Mouse (Mus musculus) induced T-regulatory cell, adult 2 months (primary cell): Measurements from ENCODE around the gene Itprid1.

Experiments
- DNase-seq: peaks from one replicate; pipeline ENCODE4 v3.0.0-alpha.2; 2012; ENCODE audit warnings: low read depth

Gene Itprid1

DNA sequence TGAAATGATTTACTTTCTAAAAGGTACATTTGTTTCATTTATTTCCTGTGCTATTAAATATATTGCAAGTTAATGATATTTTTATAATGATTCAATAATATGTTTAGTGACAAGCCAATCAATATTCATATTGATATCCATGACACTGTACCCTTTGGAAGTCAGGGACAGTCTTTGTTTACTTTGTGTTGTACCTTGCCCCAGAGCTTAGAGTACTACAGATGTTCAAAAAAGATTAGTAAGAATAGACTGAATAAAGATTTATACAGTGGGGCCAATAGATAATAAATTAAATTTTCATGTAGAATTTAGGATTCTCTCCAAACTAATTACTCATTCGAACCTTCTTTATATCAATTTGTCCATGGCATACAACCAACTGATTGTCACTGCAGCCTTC is 50.9 kb downstream of the Itprid1 start:
- DNase-seq: no peak

DNA sequence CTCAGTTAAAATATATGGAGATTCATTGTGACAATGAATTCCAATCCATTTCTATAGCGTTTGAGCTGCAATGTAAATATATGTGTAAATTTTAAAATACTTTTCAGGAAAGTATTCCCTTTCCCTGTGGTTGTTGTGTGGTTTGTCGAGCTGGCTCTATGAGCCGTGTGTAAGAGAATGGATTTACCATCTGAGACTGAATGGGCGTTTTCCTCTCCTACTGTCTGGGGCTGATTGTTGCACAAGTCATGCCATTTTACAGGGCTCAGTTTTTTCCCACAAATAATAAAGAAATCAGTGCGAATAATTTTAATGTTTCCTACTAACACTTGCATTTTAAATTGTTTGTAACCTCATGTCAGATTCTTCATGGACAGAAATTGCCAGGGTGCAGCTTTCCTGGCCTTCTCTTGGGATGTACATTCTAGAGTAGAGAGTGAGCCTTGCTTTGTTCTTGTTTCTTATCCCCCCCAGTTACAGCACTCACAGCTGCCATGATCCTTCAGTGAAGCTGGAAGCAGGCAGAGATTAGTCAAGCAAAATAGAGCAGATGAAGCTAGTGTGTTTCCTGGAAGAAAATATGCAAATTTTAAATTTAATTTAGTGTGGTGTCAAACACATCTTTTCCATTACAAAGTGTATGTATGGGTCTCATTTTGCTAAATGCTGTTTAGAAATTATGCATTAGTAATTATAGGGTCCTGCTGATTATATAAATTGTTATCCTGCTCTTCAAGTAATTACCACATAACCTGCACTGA is 65.1 kb downstream of the Itprid1 start:
- no peak for DNase-seq

DNA sequence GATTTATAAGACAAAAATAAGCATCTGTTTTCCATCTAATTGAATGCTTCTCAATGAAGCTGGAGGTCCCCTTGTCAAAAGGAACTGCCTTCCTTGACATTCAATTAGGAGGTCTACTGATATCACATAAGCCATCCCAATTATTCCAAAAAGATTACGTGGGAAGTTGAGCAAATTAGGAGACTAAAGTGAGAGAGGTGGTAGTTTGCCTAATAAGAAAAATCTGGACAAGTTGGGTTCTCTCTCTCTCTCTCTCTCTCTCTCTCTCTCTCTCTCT is 65.6 kb downstream of the Itprid1 start:
- no peak for DNase-seq

DNA sequence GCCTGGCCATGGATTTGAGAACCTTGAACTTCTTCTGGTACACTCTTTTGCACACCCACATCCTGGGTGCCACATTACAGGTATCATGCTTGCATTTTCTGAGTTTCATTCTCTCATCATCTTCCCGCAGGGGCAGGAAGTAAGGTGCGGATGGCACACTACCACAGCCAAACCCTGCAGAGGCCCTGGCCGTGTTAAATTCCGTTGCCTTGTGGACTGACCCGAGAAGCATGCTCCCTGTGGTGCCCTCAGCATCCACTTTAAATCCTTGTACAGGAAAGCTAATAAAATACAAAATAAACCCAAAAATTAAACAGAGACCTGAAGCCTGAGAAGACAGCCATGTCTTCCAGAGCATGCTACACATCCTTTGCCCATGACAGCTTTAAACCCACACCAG is 82.5 kb downstream of the Itprid1 start:
- DNase-seq: no peak

DNA sequence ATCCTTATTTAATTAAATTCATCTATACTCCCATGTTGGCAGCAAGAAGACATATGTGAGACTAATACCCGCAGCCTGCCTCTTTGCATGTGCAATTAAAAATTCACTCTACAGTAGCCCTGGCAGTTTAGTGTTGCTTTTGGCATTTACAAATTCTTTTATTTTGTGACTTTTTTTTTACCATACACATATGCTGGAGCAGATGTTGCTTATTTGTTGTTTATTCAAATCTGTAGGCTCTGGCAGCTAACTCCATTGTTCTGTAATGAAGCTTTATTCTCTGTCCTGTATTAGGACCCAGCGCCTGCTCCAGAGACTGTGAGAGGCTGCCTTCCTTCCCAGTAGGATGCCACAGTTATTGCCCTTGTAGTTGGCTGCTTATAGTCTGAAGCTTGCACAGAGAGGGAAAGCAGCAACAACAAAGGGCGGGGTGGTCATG is 83.6 kb downstream of the Itprid1 start:
- no peak for DNase-seq

DNA sequence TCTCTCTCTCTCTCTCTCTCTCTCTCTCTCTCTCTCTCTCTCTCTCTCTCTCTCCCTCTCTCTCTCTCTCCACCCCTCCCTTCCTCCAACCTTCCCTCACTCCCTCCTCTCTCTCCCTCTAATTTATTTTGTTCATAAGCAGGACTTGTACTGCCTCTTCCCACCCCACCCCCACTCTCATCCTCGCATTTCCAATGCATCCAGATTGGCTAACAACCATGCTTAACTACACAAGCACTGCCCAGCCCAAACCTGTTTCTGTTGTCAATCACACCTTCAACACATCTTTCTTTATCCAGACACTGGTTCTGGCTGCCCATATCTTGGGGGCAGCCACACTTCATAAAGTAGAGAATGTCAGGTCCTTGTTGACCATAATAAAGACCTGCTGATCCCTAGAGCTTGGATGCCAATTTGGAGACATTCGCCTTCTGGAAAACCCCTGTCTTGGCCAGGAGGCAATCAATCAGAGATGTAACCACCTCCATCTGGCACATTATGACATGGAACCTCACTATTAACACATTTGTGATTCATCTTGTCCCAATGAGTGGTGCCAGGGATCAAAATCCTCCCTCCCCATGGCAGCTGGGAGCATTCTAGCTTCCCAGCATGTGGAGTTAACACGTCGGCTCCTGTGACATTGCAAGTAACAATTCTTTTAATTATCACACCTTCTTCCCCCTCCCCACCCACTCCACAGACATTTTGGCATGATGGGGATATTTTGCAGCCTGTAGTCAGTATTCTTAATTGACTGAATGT is 84.4 kb downstream of the Itprid1 start:
- DNase-seq: no peak

DNA sequence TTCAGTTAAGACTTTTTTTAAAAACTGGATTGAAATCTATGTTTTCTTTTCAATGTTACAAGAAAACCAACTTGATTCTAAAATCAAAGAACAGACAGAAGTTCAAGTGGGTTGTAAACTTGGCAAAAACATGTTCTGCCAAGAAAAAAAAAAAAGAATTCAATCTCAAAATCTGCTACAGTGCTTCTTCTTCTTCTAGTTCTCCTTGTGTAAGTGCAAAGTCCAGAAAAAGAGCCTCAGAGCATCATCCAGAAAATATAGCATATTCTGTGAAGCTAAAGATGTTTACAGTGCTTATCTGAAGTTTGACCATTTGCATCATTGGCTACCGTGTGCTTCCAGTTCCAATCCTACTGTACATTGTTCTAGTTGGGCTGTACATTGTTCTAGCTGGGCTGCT is 108.0 kb downstream of the Itprid1 start:
- no peak for DNase-seq

DNA sequence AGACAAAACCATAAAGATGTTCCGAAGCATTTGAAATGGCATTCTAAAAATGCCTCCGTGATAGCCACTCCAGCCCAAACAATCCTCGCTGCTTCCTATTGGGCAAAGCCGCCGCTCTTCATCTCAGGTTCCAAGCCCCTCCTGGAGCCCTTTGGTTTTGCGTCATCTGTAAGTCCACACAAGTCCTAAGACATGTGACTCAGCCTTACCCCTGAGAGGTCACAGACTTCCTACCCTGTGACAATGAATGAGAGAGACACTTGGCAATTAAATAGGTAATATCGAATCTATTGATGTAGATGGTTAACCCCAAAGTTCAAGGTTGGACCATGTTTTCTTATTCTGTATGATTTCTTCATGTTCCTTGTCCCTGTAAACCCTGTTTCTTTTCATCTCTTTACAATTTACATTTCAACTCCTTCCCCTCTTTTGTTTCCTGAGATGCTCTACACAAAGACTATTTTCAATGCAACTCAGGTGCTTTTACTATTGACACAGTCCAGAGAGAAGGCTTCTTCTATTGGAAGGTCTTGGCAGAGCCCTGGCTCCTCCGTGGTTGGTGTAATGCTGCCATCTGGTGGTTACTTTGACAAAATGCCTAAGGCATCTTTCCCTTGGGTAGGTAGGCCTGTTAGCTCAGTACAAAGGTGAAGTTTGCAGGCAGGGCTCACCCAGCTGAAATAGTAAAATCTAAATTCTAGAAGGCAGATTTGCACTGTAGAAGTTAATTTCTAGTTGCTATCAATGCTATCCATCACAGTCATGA is 113.8 kb downstream of the Itprid1 start:
- DNase-seq: peak; percentile 38

DNA sequence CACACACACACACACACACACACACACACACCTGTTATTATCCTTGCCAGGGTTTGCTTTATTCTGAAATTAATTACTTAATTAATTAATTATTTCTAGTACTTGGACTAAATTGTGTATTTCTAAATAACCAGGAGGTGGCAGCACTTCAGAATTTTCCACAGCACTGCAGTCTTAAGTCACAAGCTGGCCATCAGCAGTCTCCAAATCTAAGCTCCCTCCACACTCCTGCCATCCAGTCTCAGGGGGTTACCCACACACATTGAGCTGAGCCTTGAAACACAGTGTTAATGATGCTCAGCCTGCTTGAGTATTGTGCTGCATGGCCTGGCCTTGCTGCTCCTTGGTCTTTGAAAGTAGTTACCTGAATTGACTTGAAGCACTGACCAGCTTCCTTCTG is 136.3 kb downstream of the Itprid1 start:
- DNase-seq: no peak

DNA sequence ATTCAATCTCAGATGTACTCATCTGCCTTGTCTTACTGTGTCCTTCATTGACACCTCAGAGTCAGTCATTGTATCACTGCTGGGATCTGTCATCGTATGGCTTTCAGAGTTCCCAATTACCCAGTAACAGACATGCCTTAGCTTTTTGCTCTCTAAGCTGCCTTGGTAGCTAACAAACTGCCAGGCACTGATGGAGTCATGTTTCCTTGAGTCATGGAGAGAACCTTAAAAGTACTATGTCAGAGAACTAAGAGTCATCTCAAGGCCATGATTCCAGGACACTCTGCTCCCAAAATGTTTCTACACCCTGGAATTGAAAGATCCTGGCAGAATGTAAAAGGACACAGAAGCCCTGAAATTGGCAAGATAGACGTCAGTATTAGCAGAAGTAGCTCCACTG is 143.1 kb downstream of the Itprid1 start:
- no peak for DNase-seq

DNA sequence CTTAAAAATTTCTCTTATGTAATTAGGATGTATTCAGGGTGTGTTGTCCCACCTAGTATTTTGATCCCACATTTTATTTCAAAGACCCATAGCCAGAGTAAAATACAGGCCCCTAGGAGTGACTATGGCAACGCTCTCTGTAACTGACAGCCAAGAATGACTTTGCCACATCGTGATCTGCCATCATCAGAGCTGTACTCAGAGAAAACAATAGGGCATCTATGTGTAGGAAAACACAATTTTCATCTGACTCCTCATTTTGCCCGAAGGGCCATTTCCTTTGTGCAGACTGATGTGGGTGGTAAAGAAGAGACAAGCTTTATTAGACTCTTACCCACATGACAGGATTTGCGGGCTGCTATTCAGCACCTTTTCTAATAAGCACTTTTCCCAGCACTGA is 172.0 kb downstream of the Itprid1 start:
- no peak for DNase-seq

DNA sequence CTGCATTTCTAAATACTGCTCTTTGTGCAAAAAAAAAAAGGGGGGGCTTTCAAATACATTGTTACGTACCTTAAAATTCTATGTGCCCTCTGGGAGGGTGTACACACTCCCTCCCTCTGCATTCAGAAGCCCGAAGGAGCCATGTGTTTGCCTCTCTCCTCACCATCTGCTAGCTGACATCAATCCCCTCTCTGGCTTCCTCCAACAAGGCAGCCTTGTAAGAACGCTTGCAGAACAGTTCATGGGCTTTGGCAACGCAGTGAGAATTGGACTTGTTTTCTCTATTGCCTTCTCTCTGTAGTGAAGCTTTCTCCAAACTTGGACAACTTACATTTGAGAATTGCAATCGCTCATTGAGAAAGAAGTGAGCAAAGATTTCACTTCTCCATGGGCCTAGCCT is 175.7 kb downstream of the Itprid1 start:
- no peak for DNase-seq

DNA sequence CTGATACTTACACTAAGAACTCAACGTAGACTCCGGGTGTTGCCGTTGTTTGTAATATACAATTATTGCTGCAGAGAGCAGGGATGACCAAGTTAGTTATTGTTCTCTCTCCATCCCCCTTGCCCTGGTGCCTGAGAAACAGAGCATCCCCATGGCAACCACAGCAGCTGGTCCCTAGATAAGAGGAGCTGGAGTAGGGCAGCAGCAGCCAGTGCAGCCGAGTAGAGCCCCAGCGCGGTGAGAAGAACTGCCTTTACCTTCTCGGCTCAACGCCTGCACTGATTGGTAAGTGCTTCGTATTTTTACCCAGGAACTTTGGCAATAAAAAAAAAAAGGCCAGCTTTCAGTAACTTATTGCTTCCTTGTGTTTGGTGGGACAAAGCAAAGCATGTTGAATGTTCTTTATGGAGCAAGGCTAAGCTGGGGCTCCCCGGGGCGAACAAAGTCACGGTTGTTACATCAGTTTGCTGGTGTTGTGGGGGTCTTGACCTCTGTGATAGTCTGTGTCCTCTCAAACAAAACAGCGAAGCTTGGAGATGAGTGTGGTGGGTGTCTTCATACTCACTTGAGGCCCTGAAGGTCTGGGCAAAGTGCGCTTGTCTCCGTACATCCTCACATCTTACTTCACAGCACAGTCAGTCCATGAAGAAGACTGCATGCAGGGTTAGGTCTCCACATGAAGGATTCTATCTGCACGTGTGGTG is 180.7 kb downstream of the Itprid1 start, which contains the start of gene Ppp1r17:
Gene Ppp1r17, plus strand, starts transcription at position 207 of the 704 bp plus-strand sequence.
- DNase-seq: no peak

DNA sequence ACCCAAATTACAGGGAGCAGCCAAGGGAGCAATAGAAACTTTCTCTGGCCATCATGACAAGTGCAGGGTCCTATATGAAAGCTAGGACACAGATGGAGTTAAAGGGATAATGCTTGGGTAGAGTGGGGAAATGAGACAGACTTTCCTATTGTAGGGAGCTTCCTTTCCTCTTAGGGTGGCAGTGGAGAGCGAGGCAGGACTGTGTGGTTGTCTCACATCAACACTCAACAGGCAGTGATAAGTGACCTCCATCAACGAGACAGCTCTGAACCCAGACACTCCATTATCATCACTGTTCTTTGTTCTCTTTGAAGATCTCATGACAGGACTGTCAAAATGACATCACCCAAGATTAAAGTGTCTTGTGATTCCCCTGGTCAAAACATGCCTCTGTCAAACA is 182.9 kb downstream of the Itprid1 start:
- no peak for DNase-seq

DNA sequence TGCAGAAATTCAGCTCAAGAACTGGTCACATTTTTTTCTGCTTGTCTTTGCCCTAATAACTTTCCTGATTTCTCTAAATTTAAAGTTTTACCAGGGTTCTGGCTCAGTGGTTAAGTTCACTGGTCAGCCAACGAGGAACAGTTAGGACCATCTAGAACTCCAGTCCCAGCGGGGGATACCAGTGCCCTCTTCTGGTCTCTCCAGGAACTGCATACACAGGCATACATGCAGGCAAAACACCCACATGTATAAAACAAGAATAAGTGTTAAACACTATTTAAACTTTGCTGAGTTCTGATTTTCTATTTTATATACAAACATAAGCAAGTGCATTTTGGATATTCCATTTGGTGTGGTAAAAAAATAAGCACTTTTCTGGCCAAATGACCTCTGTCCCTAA is 188.8 kb downstream of the Itprid1 start:
- DNase-seq: no peak

DNA sequence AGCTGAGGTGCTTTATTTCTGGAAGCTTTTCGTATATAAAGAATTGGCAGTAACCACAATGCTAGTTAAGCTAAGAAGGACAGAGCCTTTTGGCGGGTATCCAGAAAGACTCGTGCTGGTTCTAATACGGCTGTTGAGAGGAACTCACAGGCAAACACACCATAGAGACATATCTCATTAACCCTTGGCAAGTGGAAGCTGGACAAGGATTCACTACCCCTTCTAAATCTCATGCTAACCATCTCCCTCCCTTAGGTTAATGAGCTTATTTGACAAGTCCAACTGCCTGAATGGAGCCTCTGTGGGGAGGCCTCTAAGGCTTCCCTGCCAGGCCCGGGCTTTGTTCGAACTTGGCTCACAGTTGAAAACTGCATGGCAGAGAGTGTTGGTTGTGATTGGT is 190.6 kb downstream of the Itprid1 start:
- DNase-seq: no peak

DNA sequence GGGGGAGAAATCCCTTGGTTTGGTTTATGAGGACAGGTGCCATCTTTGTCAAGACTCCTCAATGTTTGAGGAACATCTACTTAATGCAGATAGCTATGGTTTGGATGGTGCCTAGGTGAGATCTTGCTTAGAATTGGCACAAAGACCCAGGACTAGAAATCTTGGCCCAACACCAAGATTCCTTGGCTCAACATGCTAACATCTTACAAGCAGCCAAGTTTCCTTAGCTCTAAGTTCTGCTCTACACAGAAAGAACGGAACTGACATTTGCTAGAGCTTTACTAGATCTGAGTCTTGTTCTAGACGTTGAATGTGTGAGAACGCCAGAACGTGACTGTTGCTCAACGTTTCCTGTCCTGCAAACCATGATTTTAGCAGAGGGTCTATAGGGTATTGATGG is 191.3 kb downstream of the Itprid1 start:
- DNase-seq: no peak
